Comparison of ENCODE assay signal across 19 mouse cellular contexts in genomic region chr7:65066211-65066610, GRCm38 (mm10).
DNase-seq lines count a peak whose midpoint lies in the region; ATAC-seq and TF ChIP-seq lines count a peak whose summit lies in the region.
"Had no signal": no experiment of that assay in that cellular context is flagged by ENCODE, and none has a peak within 500 bp of the region (broad histone marks: within the 10 kb centered on the region; RNA-seq: fewer than 3 reads in every experiment).

No protein-coding gene starts in this region.

- in situ Hi-C loops in ES-E14 (cut with MboI; ENCODE audit: low sequenced_read_pairs in 2 of 2, unreplicated experiment in 2 of 2) = no loop called here

- intact Hi-C loops in heart, postnatal 25 days (cut with DNase I) = no loop called here

- 76% methylated on average over 7 of the region's 7 CpGs for WGBS in heart, embryonic 10.5 days
- WGBS in embryonic facial prominence, embryonic 11.5 days = 64% methylated on average over 7 of the region's 7 CpGs

- no peak overlapping the region for H3K27ac ChIP-seq in heart, embryonic 10.5 days
- H3K27ac ChIP-seq in ES-E14 (ENCODE audit: insufficient read depth, low read depth, low read length, poor library complexity, severe bottlenecking) = peak overlapping the region; percentile 96
- H3K27ac ChIP-seq in embryonic facial prominence, embryonic 11.5 days (replicated peaks; ENCODE audit: low read depth, low read length) = no peak overlapping the region
- H3K27ac ChIP-seq: embryonic facial prominence, embryonic 12.5 days; forebrain, embryonic 15.5 days; heart, embryonic 13.5 days had no signal

- ATAC-seq in embryonic facial prominence, embryonic 11.5 days (replicated peaks; ENCODE audit: insufficient number of reproducible peaks, low FRiP score, low TSS enrichment, low read depth) = no peak
- ATAC-seq: forebrain, embryonic 15.5 days; inflammation-experienced regulatory T-cells, adult 6 months; intestine, postnatal 0 days had no signal

- no peak overlapping the region; the same call in 1 of the 2 replicates for H3K9ac ChIP-seq in ES-E14 (ENCODE audit: insufficient read depth, low read depth, low read length, poor library complexity, severe bottlenecking)
- no peak overlapping the region for H3K9ac ChIP-seq in embryonic facial prominence, embryonic 11.5 days (replicated peaks; ENCODE audit: low read length)
- H3K9ac ChIP-seq: embryonic facial prominence, embryonic 12.5 days; forebrain, embryonic 15.5 days; heart, embryonic 13.5 days; hindbrain, embryonic 15.5 days had no signal

- no peak overlapping the region for H3K4me2 ChIP-seq in embryonic facial prominence, embryonic 11.5 days (ENCODE audit: low read depth, low read length)
- H3K4me2 ChIP-seq: embryonic facial prominence, embryonic 12.5 days; forebrain, embryonic 15.5 days; heart, embryonic 13.5 days; hindbrain, embryonic 15.5 days had no signal

- TF ChIP-seq CTCF in E14TG2a.4 (conservative IDR thresholded peaks at IDR 0.05; ENCODE audit: low read length) = no peak

- H3K36me3 ChIP-seq in heart, embryonic 10.5 days = no peaks in the 10 kb centered on the region
- H3K36me3 ChIP-seq in E14TG2a.4 (ENCODE audit: insufficient read depth, low read length) = no peaks in the 10 kb centered on the region
- H3K36me3 ChIP-seq in ES-E14 (ENCODE audit: control insufficient read depth, insufficient read depth, low read length, poor library complexity, severe bottlenecking) = no peaks in the 10 kb centered on the region
- H3K36me3 ChIP-seq in embryonic facial prominence, embryonic 11.5 days (replicated peaks; ENCODE audit: control insufficient read depth, insufficient read depth, low read depth, low read length) = no peaks in the 10 kb centered on the region
- H3K36me3 ChIP-seq: embryonic facial prominence, embryonic 12.5 days; forebrain, embryonic 15.5 days; heart, embryonic 13.5 days; hindbrain, embryonic 15.5 days had no signal

- no peak overlapping the region for H3K4me3 ChIP-seq in heart, embryonic 10.5 days
- peak overlapping the region; percentile 68 for H3K4me3 ChIP-seq in E14TG2a.4 (replicated peaks; ENCODE audit: low read length)
- peak overlapping the region in 1 of 2 experiments; percentile 43; a peak in 1 of 4 replicates for H3K4me3 ChIP-seq in ES-E14 (ENCODE audit: insufficient read depth in 1 of 2, low read depth in 1 of 2, low read length in 2 of 2, poor library complexity in 1 of 2, severe bottlenecking in 1 of 2)
- no peak overlapping the region for H3K4me3 ChIP-seq in embryonic facial prominence, embryonic 11.5 days (ENCODE audit: low read depth, low read length)
- H3K4me3 ChIP-seq: embryonic facial prominence, embryonic 12.5 days; forebrain, embryonic 15.5 days; heart, embryonic 13.5 days; hindbrain, embryonic 15.5 days had no signal

- H3K27me3 ChIP-seq in heart, embryonic 10.5 days (ENCODE audit: insufficient read depth, poor library complexity, severe bottlenecking) = no peaks in the 10 kb centered on the region
- no peaks in the 10 kb centered on the region for H3K27me3 ChIP-seq in E14TG2a.4 (ENCODE audit: insufficient read depth, low read length)
- no peaks in the 10 kb centered on the region for H3K27me3 ChIP-seq in embryonic facial prominence, embryonic 11.5 days (ENCODE audit: control insufficient read depth, insufficient read depth, low read length)
- H3K27me3 ChIP-seq: embryonic facial prominence, embryonic 12.5 days; forebrain, embryonic 15.5 days; heart, embryonic 13.5 days; hindbrain, embryonic 15.5 days had no signal

- no peaks in the 10 kb centered on the region for H3K9me3 ChIP-seq in heart, embryonic 10.5 days
- H3K9me3 ChIP-seq in E14TG2a.4 (ENCODE audit: low read length) (no peaks in the 10 kb centered on the region), ES-E14 (ENCODE audit: control insufficient read depth, insufficient read depth, low read depth, low read length) (no peaks in the 10 kb centered on the region)
- H3K9me3 ChIP-seq in embryonic facial prominence, embryonic 11.5 days (replicated peaks; ENCODE audit: control insufficient read depth, low read length) = no peaks in the 10 kb centered on the region
- H3K9me3 ChIP-seq: embryonic facial prominence, embryonic 12.5 days; forebrain, embryonic 15.5 days; heart, embryonic 13.5 days; hindbrain, embryonic 15.5 days had no signal

- DNase-seq in heart, embryonic 10.5 days (ENCODE audit: low spot score) = peak; percentile 54
- DNase-seq in heart, postnatal 25 days (ENCODE audit: low spot score) = no peak
- peak; percentile 61 for DNase-seq in ES-E14 (ENCODE audit: low read depth, low spot score)
- peak; percentile 8 for DNase-seq in embryonic facial prominence, embryonic 11.5 days (ENCODE audit: low spot score)
- DNase-seq in urinary bladder, postnatal 14 days (ENCODE audit: low spot score) = no peak
- DNase-seq in spleen, postnatal 4 days (ENCODE audit: low spot score in 2 of 2) = no peak
- DNase-seq: adrenal gland, adult 2 months; adrenal gland, postnatal 25 days; cerebellum, adult 18-20 months; cerebellum, adult 9-11 months; cerebellum, postnatal 36 days; heart, postnatal 4 days had no signal

- H3K4me1 ChIP-seq in heart, embryonic 10.5 days = peaks cover 5% of the 10 kb centered on the region; the same call in 1 of the 2 replicates
- peaks cover 55% of the 10 kb centered on the region for H3K4me1 ChIP-seq in E14TG2a.4 (replicated peaks; ENCODE audit: low read depth, low read length)
- H3K4me1 ChIP-seq in ES-E14 (ENCODE audit: control insufficient read depth in 2 of 2, insufficient read depth in 2 of 2, low read length in 2 of 2, poor library complexity in 1 of 2) = peaks cover 6 to 16% of the 10 kb centered on the region in 2 experiments
- no peaks in the 10 kb centered on the region for H3K4me1 ChIP-seq in embryonic facial prominence, embryonic 11.5 days (ENCODE audit: control insufficient read depth, insufficient read depth, low read length)
- H3K4me1 ChIP-seq: embryonic facial prominence, embryonic 12.5 days; forebrain, embryonic 15.5 days; heart, embryonic 13.5 days had no signal

TF ChIP-seq in ES-E14, 5 proteins besides CTCF, POLR2A, EP300 and RAD21:
- no peak for TF ChIP-seq CHD2 (IDR thresholded peaks at IDR 0.05; ENCODE audit: low read depth, low read length)
- TF ChIP-seq HCFC1 (IDR thresholded peaks at IDR 0.05; ENCODE audit: borderline replicate concordance, insufficient read depth, low read length) = no peak
- TF ChIP-seq ZC3H11A (IDR thresholded peaks at IDR 0.05; ENCODE audit: borderline replicate concordance, low read depth, low read length) = no peak
- TF ChIP-seq ZNF384 (IDR thresholded peaks at IDR 0.05; ENCODE audit: low read depth, low read length) = no peak
- TF ChIP-seq MAFK (IDR thresholded peaks at IDR 0.05; ENCODE audit: insufficient read depth, low read depth, low read length) = no peak

Comparison
In these comparisons a context has a peak if more than half of its experiments do, and no peak if none do; other contexts are left out.
1. DNase-seq: peak in heart, embryonic 10.5 days (single experiment), ES-E14 (single experiment) and embryonic facial prominence, embryonic 11.5 days (single experiment); none in heart, postnatal 25 days (single experiment), urinary bladder, postnatal 14 days (single experiment) and spleen, postnatal 4 days (0 of 2).